Mouse (Mus musculus): Measurements from ENCODE around the gene Tex2. TPM values are rescaled to one million over a fixed set of nuclear protein-coding genes. Genes with fewer than 3 reads are reported as not detected.
"Not testable (repeated sequence)": the region's sequence is repeated elsewhere in the genome, so short reads cannot be mapped to it uniquely, and the experiment has no call there.

The Tex2 gene
- polyA plus RNA-seq, 1 experiment, result 5.8 TPM

DNA sequence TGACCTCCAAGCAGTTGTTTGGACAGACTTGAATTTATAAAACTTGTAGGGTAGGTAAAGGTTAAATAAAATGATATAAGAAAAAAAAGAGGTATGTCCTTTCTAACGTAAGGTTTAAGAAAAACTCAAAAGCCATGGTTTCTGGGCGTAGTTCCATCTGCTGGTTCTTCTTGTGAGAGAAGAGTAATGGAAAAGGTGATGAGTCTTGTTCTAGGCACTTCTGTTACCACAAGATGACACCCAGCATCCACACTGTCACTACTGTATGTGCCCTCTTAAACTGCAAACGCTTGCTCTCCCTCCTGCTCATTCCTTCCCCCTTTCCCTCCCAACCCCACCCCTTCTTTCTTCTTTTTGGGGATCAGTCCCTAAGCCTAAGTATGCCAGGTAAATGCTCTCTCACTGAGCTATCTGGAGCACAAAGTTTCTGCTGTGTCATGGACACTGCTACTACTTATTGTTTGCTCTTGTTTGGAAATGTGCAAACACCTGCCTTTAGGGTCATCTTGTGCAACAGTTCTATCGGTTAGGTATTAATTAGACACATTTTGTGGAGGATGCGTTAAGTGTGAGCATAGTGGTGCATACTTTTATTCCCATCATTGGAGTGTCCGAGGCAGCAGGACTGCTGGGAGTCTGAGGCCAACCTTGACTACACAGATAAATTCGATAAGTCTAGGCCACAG is 120.1 kb downstream of the Tex2 start:
- Histone ChIP-seq H3K27me3 (ENCODE audit: control insufficient read depth, insufficient read depth, low read length) (no peaks in the 10 kb centered on the region), H3K27ac (ENCODE audit: insufficient read depth, low read length) (no peak overlapping the region), H3K4me3 (ENCODE audit: extremely low read depth, insufficient read depth, insufficient read length) (no peak overlapping the region), H3K36me3 (ENCODE audit: control insufficient read depth, insufficient read depth, low read length) (no peaks in the 10 kb centered on the region), H3K4me1 (ENCODE audit: control insufficient read depth, insufficient read depth, insufficient read length) (no peaks in the 10 kb centered on the region)
- 88% methylated on average over 7 of the region's 7 CpGs for WGBS
- no peak for DNase-seq (ENCODE audit: low read depth in 1 of 2, low spot score in 2 of 2)
- no peak for TF ChIP-seq POLR2A (IDR thresholded peaks at IDR 0.05; ENCODE audit: low read depth, low read length)
- no peak for TF ChIP-seq CTCF (IDR thresholded peaks at IDR 0.05; ENCODE audit: extremely low read depth, insufficient read depth, insufficient read length, insufficient replicate concordance)

DNA sequence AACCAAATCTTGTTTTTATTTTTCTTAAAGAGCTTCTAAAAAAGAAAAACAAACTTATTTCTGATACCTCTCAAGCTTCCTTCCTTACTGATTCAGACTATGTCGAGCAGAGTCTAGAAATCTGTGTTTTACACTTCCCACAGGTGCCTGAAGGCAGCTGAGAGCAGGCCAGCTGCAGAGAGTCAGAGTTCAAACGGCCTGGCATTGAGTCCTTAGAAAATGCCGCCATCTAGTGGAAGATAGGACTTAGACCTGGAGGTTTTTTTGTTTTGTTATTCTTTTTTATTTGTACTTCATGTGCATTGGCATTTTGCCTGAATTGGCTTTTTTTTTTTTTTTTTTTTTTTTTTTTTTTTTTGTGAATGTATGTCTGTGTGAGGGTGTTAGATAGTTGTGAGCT is 121.8 kb downstream of the Tex2 start:
- H3K36me3 ChIP-seq (ENCODE audit: control insufficient read depth, insufficient read depth, low read length), result no peaks in the 10 kb centered on the region
- no peaks in the 10 kb centered on the region for H3K4me1 ChIP-seq (ENCODE audit: control insufficient read depth, insufficient read depth, insufficient read length)
- DNase-seq (ENCODE audit: low read depth in 1 of 2, low spot score in 2 of 2), result peak; percentile 41 to 72
- TF ChIP-seq POLR2A (IDR thresholded peaks at IDR 0.05; ENCODE audit: low read depth, low read length) (no peak), CTCF (IDR thresholded peaks at IDR 0.05; ENCODE audit: extremely low read depth, insufficient read depth, insufficient read length, insufficient replicate concordance) (peak; percentile 52; the same call in 1 of the 2 replicates)
- WGBS, result 1% methylated on average over 3 of the region's 3 CpGs
- H3K4me3 ChIP-seq (ENCODE audit: extremely low read depth, insufficient read depth, insufficient read length), result no peak overlapping the region
- no peak overlapping the region for H3K27ac ChIP-seq (ENCODE audit: insufficient read depth, low read length)
- peaks cover 6% of the 10 kb centered on the region for H3K27me3 ChIP-seq (ENCODE audit: control insufficient read depth, insufficient read depth, low read length)

DNA sequence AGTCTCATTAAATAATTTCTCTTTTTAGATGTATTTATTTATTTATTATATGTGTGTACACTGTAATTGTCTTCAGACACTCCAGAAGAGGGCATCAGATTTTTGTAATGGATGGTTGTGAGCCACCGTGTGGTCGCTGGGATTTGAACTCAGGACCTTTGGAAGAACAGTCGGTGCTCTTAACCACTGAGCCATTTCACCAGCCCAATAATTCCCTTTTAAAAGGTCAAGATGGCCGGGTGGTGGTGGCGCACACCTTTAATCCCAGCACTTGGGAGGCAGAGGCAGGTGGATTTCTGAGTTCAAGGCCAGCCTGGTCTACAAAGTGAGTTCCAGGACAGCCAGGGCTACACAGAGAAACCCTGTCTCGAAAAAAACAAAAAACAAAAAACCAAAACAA is 122.6 kb downstream of the Tex2 start:
- not testable (repeated sequence) for H3K36me3 ChIP-seq (ENCODE audit: control insufficient read depth, insufficient read depth, low read length); H3K27ac ChIP-seq (ENCODE audit: insufficient read depth, low read length); DNase-seq (ENCODE audit: low read depth in 1 of 2, low spot score in 2 of 2); H3K4me3 ChIP-seq (ENCODE audit: extremely low read depth, insufficient read depth, insufficient read length); H3K4me1 ChIP-seq (ENCODE audit: control insufficient read depth, insufficient read depth, insufficient read length); H3K27me3 ChIP-seq (ENCODE audit: control insufficient read depth, insufficient read depth, low read length)
- 90% methylated on average over 6 of the region's 6 CpGs for WGBS

DNA sequence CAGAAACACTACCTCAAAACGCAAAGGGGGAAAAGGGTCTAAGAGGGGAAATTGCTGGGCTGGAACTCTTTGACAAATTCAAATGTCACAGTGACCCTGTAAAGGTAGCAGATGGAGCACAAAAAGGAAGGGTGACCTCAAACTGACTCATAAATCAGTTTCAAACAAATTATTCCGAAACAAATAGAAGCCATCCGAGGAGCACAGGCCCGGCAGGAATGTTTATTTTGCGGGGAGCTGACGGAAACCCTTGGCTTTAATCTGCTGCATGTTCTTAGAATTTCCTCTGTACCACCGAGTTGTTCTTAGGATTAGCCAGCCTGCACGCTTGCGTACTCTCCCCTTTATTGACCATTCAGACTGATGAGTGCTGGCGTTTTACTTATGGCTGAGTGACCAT is 123.2 kb downstream of the Tex2 start:
- H3K4me3 ChIP-seq (ENCODE audit: extremely low read depth, insufficient read depth, insufficient read length), result no peak overlapping the region
- no peak overlapping the region for H3K27ac ChIP-seq (ENCODE audit: insufficient read depth, low read length)
- 76% methylated on average over 10 of the region's 10 CpGs for WGBS
- no peaks in the 10 kb centered on the region for H3K36me3 ChIP-seq (ENCODE audit: control insufficient read depth, insufficient read depth, low read length)
- no peaks in the 10 kb centered on the region for H3K4me1 ChIP-seq (ENCODE audit: control insufficient read depth, insufficient read depth, insufficient read length)
- no peak for TF ChIP-seq CTCF (IDR thresholded peaks at IDR 0.05; ENCODE audit: extremely low read depth, insufficient read depth, insufficient read length, insufficient replicate concordance)
- TF ChIP-seq POLR2A (IDR thresholded peaks at IDR 0.05; ENCODE audit: low read depth, low read length), result no peak
- no peak for DNase-seq (ENCODE audit: low read depth in 1 of 2, low spot score in 2 of 2)
- H3K27me3 ChIP-seq (ENCODE audit: control insufficient read depth, insufficient read depth, low read length), result peaks cover 7% of the 10 kb centered on the region

DNA sequence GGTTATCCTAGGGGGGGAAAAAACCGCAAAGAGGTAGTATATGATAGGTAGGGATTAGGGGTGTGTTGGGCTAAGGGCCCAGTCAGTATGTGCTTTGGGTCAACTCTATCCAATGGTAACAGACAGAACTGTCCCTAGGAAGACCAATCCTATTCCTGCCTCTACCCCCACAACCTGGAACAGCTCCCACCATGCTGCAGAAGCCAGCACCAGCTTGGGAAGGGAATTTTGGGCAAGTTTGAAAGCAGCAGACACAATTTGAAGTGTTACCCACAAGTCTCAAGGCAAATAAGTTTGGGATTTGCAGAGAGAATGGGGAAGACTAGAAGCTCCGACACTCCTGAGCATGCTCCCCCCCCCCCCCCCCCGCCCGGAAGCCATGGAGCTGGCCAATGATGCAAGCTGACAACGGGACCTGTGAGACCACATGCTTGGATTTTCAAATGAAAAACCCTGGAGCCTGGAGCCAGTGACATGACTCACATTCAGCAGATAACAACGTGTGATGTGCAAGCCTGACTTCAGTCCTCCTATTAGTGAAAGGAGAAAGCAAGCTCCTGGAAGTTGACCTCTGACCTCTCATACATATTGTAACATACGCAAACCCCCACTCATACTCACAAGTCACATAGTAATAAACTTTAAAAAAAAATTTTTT is 124.1 kb downstream of the Tex2 start:
- H3K27ac ChIP-seq (ENCODE audit: insufficient read depth, low read length), result no peak overlapping the region
- TF ChIP-seq POLR2A (IDR thresholded peaks at IDR 0.05; ENCODE audit: low read depth, low read length), result no peak
- TF ChIP-seq CTCF (IDR thresholded peaks at IDR 0.05; ENCODE audit: extremely low read depth, insufficient read depth, insufficient read length, insufficient replicate concordance), result no peak
- WGBS, result 76% methylated on average over 7 of the region's 7 CpGs

DNA sequence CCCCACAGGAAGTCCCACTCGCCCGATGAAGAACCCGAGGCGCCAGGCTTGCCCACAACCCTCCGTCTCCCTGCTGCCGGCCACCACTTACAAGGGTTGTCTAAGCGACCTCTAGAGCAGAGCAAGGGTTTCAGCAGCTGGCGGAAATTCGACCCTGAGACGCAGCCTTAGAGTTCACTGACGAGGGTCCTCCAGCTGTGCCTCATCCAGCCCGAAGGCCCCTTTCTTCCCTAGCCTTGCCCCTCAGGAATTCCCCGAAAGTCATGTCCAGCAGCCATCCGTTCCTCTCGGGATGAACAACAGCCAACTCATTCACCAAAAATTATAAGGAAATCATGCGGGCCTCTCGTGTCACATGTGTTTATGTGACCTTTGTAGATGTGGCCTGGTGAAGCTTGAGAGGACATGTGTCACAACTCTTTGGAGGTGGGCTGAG is 125.1 kb downstream of the Tex2 start:
- Histone ChIP-seq H3K4me1 (ENCODE audit: control insufficient read depth, insufficient read depth, insufficient read length) (no peaks in the 10 kb centered on the region), H3K4me3 (ENCODE audit: extremely low read depth, insufficient read depth, insufficient read length) (peak overlapping the region; percentile 45; the same call in 1 of the 2 replicates), H3K27me3 (ENCODE audit: control insufficient read depth, insufficient read depth, low read length) (peaks cover 9% of the 10 kb centered on the region), H3K36me3 (ENCODE audit: control insufficient read depth, insufficient read depth, low read length) (no peaks in the 10 kb centered on the region), H3K27ac (ENCODE audit: insufficient read depth, low read length) (0 out of 2 replicates have a peak overlapping the region, but pooled peaks have one; percentile 6)
- WGBS, result 12% methylated on average over 17 of the region's 17 CpGs
- TF ChIP-seq CTCF (IDR thresholded peaks at IDR 0.05; ENCODE audit: extremely low read depth, insufficient read depth, insufficient read length, insufficient replicate concordance), result no peak
- TF ChIP-seq POLR2A (IDR thresholded peaks at IDR 0.05; ENCODE audit: low read depth, low read length), result no peak
- DNase-seq (ENCODE audit: low read depth in 1 of 2, low spot score in 2 of 2), result no peak

More for the DNA sequence above, 124.1 kb downstream of the Tex2 start:
- no peak overlapping the region for H3K4me3 ChIP-seq (ENCODE audit: extremely low read depth, insufficient read depth, insufficient read length)
- DNase-seq (ENCODE audit: low read depth in 1 of 2, low spot score in 2 of 2), result no peak
- no peaks in the 10 kb centered on the region for H3K4me1 ChIP-seq (ENCODE audit: control insufficient read depth, insufficient read depth, insufficient read length)
- H3K36me3 ChIP-seq (ENCODE audit: control insufficient read depth, insufficient read depth, low read length), result no peaks in the 10 kb centered on the region
- peaks cover 9% of the 10 kb centered on the region for H3K27me3 ChIP-seq (ENCODE audit: control insufficient read depth, insufficient read depth, low read length)

DNA sequence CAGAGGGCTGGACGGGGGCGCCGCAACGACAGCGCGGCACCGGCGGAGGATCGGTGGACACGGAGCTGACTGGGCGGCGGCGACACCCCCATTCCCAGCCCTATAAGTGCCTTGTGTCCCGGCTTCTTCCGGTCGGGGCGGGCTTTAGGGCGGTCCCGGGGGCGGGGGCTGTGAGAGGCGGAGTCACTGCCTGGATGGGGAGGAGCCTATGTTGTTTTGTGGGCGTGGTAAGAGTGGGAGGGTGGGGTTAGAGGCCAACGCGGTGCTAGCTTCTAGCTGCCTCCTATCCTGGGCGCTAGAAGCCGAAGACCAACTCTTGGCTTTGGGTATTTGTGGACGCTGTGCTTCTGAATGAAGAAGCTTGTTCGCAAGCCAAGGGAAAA is 125.5 kb downstream of the Tex2 start, which contains the start of gene Ern1:
TSS of gene Ern1 (minus strand) at position 120 of the 383 bp plus-strand sequence.
- DNase-seq (ENCODE audit: low read depth in 1 of 2, low spot score in 2 of 2), result peak; percentile 81 to 93

More for the DNA sequence above, 125.5 kb downstream of the Tex2 start, which contains the start of gene Ern1:
- Histone ChIP-seq H3K36me3 (ENCODE audit: control insufficient read depth, insufficient read depth, low read length) (no peaks in the 10 kb centered on the region), H3K4me3 (ENCODE audit: extremely low read depth, insufficient read depth, insufficient read length) (peak within 1 kb of the TSS; percentile 80), H3K27ac (ENCODE audit: insufficient read depth, low read length) (peak within 1 kb of the TSS; percentile 48), H3K4me1 (ENCODE audit: control insufficient read depth, insufficient read depth, insufficient read length) (no peaks in the 10 kb centered on the region), H3K27me3 (ENCODE audit: control insufficient read depth, insufficient read depth, low read length) (peaks cover 9% of the 10 kb centered on the region)
- 0% methylated on average over 28 of the region's 28 CpGs for WGBS
- no peak for TF ChIP-seq CTCF (IDR thresholded peaks at IDR 0.05; ENCODE audit: extremely low read depth, insufficient read depth, insufficient read length, insufficient replicate concordance)
- TF ChIP-seq POLR2A (IDR thresholded peaks at IDR 0.05; ENCODE audit: low read depth, low read length), result peak; percentile 91
